Mouse (Mus musculus): ENCODE data around the gene Cnr1. TPM values are rescaled to one million over a fixed set of nuclear protein-coding genes. Genes with fewer than 3 reads are reported as not detected.

Cnr1 gene
- polyA plus RNA-seq, 1 experiment = 1.6 TPM

DNA sequence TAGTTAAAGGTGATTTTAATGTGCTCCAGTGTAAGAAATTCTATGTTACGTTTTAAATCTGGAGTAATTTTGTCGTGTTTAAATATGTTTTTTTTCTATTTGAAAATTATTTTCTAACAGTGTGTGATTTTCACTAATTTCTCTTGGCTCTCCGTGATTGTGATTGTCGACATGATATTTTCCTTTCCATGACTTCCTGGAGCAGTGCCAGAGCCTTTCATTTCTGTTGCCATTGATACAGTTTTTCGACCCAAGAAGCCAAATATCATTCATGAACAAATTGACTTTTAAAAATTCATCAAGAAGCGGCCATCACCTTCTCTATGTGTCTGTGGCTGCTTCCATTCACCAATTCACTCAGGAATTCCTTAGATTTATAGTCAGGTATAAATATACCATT, 35.4 kb downstream of the Cnr1 start:
- Histone ChIP-seq H3K27ac (ENCODE audit: control insufficient read depth, insufficient read depth, low read depth, low read length) (no peak overlapping the region), H3K4me1 (ENCODE audit: control insufficient read depth, insufficient read depth, low read length) (no peaks in the 10 kb centered on the region), H3K27me3 (ENCODE audit: control insufficient read depth, insufficient read depth, low read length) (no peaks in the 10 kb centered on the region), H3K36me3 (ENCODE audit: control insufficient read depth, insufficient read depth, low read length) (no peaks in the 10 kb centered on the region), H3K4me3 (ENCODE audit: control insufficient read depth, low read depth, low read length) (no peak overlapping the region)
- TF ChIP-seq POLR2A (IDR thresholded peaks at IDR 0.05; ENCODE audit: control insufficient read depth, low read depth, low read length) (no peak), CTCF (IDR thresholded peaks at IDR 0.05; ENCODE audit: control insufficient read depth, insufficient read depth, insufficient replicate concordance, low read depth, low read length) (no peak)

- H3K27me3 ChIP-seq (ENCODE audit: control insufficient read depth, insufficient read depth, low read length) = no peaks in the 10 kb centered on the region
Measured at GRCm38 (mm10) chr4:33970726-33971125, 46.3 kb downstream of the Cnr1 start.

GRCm38 (mm10) chr4:33988466-33989089, 64.2 kb downstream of the Cnr1 start:
- no peaks in the 10 kb centered on the region for H3K4me1 ChIP-seq (ENCODE audit: control insufficient read depth, insufficient read depth, low read length)
- H3K27ac ChIP-seq (ENCODE audit: control insufficient read depth, insufficient read depth, low read depth, low read length) = no peak overlapping the region
- no peaks in the 10 kb centered on the region for H3K27me3 ChIP-seq (ENCODE audit: control insufficient read depth, insufficient read depth, low read length)
- TF ChIP-seq POLR2A (IDR thresholded peaks at IDR 0.05; ENCODE audit: control insufficient read depth, low read depth, low read length) (no peak), CTCF (IDR thresholded peaks at IDR 0.05; ENCODE audit: control insufficient read depth, insufficient read depth, insufficient replicate concordance, low read depth, low read length) (no peak)
- H3K4me3 ChIP-seq (ENCODE audit: control insufficient read depth, low read depth, low read length) = no peak overlapping the region
- H3K36me3 ChIP-seq (ENCODE audit: control insufficient read depth, insufficient read depth, low read length) = no peaks in the 10 kb centered on the region

More at GRCm38 (mm10) chr4:33970726-33971125, 46.3 kb downstream of the Cnr1 start:
- Histone ChIP-seq H3K4me3 (ENCODE audit: control insufficient read depth, low read depth, low read length) (no peak overlapping the region), H3K36me3 (ENCODE audit: control insufficient read depth, insufficient read depth, low read length) (no peaks in the 10 kb centered on the region), H3K4me1 (ENCODE audit: control insufficient read depth, insufficient read depth, low read length) (no peaks in the 10 kb centered on the region), H3K27ac (ENCODE audit: control insufficient read depth, insufficient read depth, low read depth, low read length) (no peak overlapping the region)
- TF ChIP-seq CTCF (IDR thresholded peaks at IDR 0.05; ENCODE audit: control insufficient read depth, insufficient read depth, insufficient replicate concordance, low read depth, low read length) (no peak), POLR2A (IDR thresholded peaks at IDR 0.05; ENCODE audit: control insufficient read depth, low read depth, low read length) (no peak)

- no peak for TF ChIP-seq CTCF (IDR thresholded peaks at IDR 0.05; ENCODE audit: control insufficient read depth, insufficient read depth, insufficient replicate concordance, low read depth, low read length)
- no peak for TF ChIP-seq POLR2A (IDR thresholded peaks at IDR 0.05; ENCODE audit: control insufficient read depth, low read depth, low read length)
- Histone ChIP-seq H3K27ac (ENCODE audit: control insufficient read depth, insufficient read depth, low read depth, low read length) (no peak overlapping the region), H3K4me1 (ENCODE audit: control insufficient read depth, insufficient read depth, low read length) (no peaks in the 10 kb centered on the region), H3K4me3 (ENCODE audit: control insufficient read depth, low read depth, low read length) (no peak overlapping the region), H3K27me3 (ENCODE audit: control insufficient read depth, insufficient read depth, low read length) (no peaks in the 10 kb centered on the region), H3K36me3 (ENCODE audit: control insufficient read depth, insufficient read depth, low read length) (no peaks in the 10 kb centered on the region)
Measured at GRCm38 (mm10) chr4:33992687-33993086, 68.3 kb downstream of the Cnr1 start.

GRCm38 (mm10) chr4:33996382-33996781, 72.0 kb downstream of the Cnr1 start:
- H3K27me3 ChIP-seq (ENCODE audit: control insufficient read depth, insufficient read depth, low read length) = no peaks in the 10 kb centered on the region
- TF ChIP-seq CTCF (IDR thresholded peaks at IDR 0.05; ENCODE audit: control insufficient read depth, insufficient read depth, insufficient replicate concordance, low read depth, low read length) (no peak), POLR2A (IDR thresholded peaks at IDR 0.05; ENCODE audit: control insufficient read depth, low read depth, low read length) (no peak)
- no peak overlapping the region for H3K27ac ChIP-seq (ENCODE audit: control insufficient read depth, insufficient read depth, low read depth, low read length)
- no peaks in the 10 kb centered on the region for H3K4me1 ChIP-seq (ENCODE audit: control insufficient read depth, insufficient read depth, low read length)
- no peak overlapping the region for H3K4me3 ChIP-seq (ENCODE audit: control insufficient read depth, low read depth, low read length)
- no peaks in the 10 kb centered on the region for H3K36me3 ChIP-seq (ENCODE audit: control insufficient read depth, insufficient read depth, low read length)

Other genes starting within 250 kb of the Cnr1 start
- gene Spaca1, start 125.6 kb downstream of the Cnr1 start, polyA plus RNA-seq (2012; rRNA removed) = 193 and 250 TPM in 2 replicates